Mouse (Mus musculus) induced T-regulatory cell, adult 2 months (primary cell): ENCODE results near the gene Krtap17-1.

Experiments used
- DNase-seq: peaks from one replicate; pipeline ENCODE4 v3.0.0-alpha.2; 2012; ENCODE audit warnings: low read depth

Krtap17-1 gene

DNA sequence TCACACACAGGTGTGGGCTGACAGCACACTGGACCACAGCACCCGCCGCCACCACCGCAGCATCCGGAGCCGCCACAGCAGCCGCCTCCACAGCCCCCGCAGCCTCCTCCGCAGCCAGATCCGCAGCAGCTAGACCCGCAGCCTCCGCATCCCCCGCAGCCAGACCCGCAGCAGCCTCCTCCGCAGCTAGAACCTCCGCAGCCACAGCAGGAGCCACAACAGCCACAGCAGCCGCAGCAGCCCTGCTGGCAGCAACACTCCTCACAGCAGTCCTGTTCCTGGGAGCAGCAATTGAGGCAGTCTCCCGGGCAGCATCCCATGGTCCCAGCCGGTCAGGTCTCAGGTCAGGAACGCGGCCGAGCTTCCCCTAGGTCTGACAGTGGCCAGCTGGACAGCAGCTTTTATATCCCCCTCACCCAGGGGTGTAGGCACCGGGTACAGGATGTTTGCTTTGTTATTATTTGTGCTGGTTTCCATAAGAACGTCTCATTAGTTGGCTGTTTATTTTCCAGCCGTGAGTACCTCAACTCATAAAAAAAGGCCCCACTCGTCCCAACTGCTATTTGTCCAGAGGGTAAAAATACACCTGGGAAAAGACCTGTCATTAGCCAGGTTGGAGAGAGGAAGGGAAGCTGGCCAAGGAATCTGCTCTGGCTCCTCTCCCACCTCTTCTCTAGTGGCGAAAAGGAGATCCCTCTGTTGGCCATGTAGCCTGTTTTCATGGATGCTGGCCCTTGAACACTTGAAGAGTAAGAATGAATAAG lies at the start of gene Krtap17-1:
Gene Krtap17-1 (minus strand): TSS at position 375 of the 764 bp plus-strand sequence.
- DNase-seq = no peak

GRCm38 (mm10) chr11:100041454-100041853 lies 47.7 kb upstream of the Krtap17-1 start, which contains the start of gene Krt34:
Gene Krt34, minus strand, starts transcription at chr11:100041554.
- no peak for DNase-seq

- no peak for DNase-seq
These were observed 36.0 kb upstream of the Krtap17-1 start, which contains the start of gene Krt33b for GRCm38 (mm10) chr11:100029768-100030167. Gene Krt33b, minus strand, starts transcription at chr11:100029868.

DNA sequence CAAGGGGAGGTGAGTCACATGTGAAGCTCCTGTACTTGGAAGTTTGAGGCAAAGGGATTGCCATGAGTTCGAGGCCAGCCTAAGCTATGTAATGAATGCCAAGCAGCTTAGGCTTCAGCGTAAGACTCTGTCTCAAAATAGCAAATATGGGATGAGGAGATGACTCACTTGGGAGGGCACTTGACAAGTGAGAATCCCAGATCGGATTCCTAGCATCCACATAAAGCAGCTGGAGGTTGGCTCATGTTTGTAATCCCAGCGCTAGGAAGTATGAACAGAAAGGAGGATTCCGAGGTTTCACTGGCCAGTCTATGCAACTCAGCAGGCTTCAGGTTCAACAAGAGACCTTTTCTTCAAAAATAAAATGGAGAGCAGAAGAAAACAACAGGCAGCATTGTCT lies 27.6 kb upstream of the Krtap17-1 start:
- no peak for DNase-seq

GRCm38 (mm10) chr11:100019466-100019865 lies 25.7 kb upstream of the Krtap17-1 start:
- DNase-seq = no peak

GRCm38 (mm10) chr11:100016112-100016511 lies 22.3 kb upstream of the Krtap17-1 start, which contains the start of gene Krt33a:
Gene Krt33a, minus strand, starts transcription at chr11:100016212.
- no peak for DNase-seq

GRCm38 (mm10) chr11:100013691-100014171 lies 19.9 kb upstream of the Krtap17-1 start:
- DNase-seq = no peak

GRCm38 (mm10) chr11:100010682-100011081 lies 16.9 kb upstream of the Krtap17-1 start:
- DNase-seq = no peak

GRCm38 (mm10) chr11:100008336-100008735 lies 14.5 kb upstream of the Krtap17-1 start:
- no peak for DNase-seq

DNA sequence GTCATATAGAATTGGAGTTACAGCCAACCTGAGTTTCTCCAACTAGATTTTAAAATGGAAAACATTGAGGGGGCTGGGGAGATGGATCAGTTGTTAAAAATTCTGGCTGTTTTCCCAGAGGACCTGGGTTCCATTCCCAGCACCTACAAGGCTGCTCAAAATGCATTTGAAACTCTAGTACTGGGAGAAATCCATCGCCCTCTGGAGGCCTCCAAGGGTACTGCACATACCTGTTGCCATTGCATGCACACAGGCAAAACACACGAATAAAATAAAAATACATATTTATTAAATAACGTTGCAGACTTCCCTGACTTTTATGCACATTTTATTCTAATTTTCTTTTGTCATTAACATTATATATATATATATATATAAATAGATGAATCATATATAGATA lies 12.8 kb upstream of the Krtap17-1 start:
- peak; percentile 31 for DNase-seq

DNA sequence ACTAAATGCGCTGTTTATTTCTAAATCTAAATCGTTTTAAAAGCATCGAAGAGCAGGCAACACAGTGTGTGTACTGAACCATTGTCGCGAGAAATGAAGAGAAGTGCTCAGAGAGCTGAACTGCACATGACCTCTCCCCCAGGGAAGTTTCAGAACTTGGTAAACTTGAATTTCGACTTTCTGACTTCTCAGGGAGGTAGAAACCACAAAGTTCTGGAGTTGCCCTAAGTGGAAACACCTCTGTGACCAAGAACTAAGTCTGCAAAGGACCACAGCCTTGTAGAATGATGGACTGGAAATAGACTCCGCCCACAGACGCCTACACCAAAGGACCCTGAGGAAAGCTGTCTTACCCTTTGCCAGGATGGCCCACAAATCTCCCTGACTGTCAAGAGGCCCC lies 12.1 kb upstream of the Krtap17-1 start:
- no peak for DNase-seq

DNA sequence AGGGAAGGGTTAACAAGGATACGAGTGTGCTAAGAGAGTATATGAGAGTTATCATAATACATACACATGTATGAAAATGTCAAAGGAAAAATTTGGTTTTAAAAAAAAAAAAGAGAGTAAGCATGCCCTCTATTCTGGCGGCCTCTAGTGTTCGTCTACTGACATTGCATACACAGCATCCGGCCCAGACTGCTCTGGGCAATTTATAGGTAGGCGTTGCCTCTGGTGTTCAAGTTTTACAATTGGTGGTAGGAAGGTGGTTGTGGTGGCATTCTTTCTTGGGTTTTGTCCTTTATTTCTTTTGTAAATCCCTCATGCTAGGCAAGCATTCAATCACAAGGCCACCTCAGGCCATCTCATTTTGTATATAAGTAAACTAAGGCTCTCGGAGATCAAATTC lies 11.1 kb upstream of the Krtap17-1 start:
- DNase-seq = peak; percentile 48

DNA sequence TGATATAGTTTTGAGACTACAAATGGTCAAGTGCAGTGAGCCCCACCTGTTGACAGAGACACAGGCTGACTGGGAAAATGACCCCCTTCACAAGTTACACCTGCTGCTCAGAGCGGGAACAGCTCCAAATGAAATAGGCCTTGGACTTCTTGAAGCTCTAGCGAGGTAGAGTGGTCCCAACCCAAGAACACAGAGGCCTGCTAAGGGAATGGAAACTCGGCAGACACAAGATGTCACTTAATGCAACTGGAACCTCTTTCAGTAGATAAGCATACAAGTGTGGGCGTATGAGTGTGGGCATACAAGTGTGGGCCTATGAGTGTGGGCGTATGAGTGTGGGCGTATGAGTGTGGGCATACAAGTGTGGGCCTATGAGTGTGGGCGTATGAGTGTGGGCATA lies 5.3 kb upstream of the Krtap17-1 start:
- no peak for DNase-seq

DNA sequence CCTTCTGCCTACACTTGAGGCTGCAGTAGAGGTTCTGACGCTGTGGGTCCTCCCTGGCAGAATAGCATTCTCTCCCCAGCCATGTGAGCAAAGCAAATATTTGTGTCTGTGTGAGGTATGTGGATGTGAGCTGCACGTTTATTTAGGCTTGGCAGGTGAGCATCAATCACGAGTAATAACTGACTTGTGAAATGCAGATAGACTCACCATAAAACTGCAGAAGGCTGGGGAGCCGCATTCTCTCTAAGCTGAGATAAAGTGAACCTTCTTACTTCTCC lies 529 bp upstream of the Krtap17-1 start:
- no peak for DNase-seq

DNA sequence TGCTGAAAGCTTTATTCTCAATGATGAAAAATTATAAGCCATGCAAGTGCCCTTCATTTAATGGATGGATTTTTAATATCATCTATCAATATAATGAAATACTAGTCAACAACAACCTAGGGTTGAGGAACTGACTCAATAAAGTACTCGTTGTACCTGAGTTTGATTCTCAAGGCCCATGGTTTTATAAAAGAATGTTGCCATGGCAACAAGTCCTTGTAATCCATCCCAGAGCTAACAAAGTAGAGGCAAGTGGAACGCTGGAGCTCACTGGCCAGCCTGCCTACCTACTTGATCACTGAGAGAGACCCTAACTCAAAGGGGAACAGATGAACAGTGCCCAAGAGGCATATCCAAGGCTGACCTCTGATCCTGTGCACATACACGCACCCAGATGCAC lies 3.2 kb downstream of the Krtap17-1 start:
- DNase-seq = no peak

DNA sequence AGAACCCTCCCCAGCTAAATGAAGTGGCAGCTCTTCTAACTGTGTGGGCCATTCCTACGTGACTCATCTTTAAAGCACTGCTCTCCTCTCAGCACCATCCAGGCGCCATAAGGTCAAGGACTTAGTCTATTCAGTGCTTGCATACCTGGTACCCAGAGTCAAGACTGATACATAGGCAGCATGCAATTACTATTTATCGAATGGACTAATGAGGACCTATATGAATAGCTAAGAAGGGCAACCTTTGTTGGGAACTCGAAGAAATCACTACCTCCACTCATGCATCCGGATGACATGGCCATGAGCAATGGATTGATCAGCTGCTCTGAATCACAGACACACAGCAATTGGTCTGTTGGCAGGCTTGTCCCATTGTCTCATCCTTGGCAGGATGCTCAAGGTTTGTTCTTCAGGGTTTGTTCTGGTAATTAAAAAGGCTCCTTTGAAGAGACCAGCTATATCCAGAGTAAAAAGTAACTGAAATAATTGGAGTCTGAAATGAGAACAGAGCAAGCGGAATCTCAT lies 3.9 kb downstream of the Krtap17-1 start:
- no peak for DNase-seq

- DNase-seq = no peak
These were observed 5.3 kb downstream of the Krtap17-1 start for GRCm38 (mm10) chr11:99988530-99988929.

DNA sequence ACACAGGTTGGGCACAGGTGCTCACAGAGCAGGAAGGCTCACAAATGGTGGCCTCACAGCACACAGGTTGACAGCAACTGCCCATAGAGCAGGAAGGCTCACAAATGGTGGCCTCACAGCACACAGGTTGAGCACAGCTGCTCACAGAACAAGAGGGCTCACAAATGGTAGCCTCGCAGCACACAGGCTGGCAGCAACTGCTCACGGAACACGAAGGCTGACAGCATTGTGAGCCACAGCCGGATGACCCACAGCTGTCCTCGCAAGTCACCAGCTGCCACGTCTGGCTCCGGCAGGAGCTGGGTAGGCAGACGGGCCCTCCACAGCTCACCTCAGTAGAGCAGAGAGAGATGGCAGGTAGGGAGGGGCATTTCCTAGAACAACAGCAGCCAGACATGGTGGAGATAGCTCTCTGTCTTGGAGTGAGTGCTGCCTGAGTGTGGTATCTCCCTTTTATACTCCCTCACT lies 7.6 kb downstream of the Krtap17-1 start, which contains the start of gene Krtap16-1:
Gene Krtap16-1 (minus strand): TSS at position 418 of the 468 bp plus-strand sequence.
- no peak for DNase-seq

DNA sequence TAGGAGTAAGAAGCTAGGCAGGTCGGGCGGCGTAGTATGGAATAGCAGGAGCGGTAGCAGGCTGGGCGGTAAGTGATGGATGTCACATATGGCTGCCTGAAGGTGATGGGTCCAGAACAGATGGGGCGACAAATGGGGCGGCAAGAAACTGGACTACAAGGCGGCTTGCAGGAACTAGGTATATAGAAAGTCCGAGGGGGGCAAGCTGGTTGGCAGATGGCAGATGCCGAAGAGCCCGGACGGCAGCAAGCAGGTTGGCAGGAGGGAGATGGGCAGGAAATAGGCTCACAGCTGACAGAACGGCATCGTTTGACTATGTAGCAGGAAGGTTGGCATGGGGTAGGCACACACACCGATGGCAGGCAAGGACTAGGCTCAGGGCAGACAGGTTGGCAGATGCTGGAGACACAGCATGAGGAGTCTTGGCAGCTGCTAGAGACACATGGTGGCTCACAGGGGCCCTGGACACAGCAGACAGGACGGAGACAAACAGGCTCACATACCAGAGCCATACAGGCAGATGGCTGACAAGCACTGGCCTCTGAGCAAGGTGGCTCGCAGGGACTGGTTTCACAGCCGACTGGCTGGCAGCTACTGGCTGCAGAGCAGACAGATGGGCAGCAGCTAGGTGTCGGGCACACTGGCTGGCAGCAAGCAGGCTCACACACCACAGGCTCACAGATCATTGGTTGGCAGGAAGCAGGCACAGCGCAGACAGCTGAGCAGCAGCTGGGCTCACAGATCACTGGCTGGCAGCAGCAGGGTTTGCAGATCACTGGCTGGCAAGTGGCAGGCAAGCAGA lies 8.3 kb downstream of the Krtap17-1 start:
- no peak for DNase-seq

- DNase-seq = no peak
These were observed 10.4 kb downstream of the Krtap17-1 start for GRCm38 (mm10) chr11:99983442-99983841.

DNA sequence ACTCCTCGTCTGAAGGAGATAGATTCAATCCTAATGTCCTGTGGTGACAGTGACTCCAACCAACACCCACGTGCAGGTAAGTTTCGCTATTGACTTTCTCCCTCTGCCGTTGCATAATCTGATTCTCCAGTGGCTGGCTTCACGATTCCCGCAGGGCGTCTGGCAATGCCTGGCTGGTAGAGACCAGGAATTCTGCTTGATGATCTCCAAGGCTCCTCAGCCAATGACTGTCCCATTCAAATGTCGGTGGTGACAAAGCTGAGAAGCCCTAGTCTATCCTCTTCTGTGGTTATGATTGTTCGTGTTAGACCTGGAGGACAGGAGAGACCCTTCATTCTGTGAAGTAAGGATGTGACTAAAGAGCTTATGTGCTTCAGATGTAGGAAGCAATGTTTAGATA lies 11.1 kb downstream of the Krtap17-1 start:
- DNase-seq = no peak

DNA sequence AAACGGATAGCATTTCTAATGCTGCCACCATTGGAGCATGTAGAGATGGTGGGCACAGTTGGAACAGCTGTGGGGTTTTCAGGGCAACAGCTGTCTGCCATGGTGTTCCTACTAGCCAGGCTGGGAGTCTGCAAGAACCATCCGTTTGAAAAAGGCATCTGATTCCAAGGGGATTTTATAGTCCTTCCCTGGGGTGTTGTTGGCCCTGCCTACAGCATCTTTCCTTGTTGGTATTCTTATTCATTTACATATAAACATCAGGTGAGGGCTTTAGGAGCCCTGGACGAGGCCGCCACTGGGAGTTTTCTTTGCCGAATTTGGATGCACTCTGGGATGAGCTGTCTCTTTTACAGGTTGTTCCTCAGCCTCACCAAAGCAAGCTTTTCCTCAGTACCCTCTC lies 14.8 kb downstream of the Krtap17-1 start, which contains the start of gene Krtap29-1:
Gene Krtap29-1 (minus strand): TSS at position 101 of the 400 bp plus-strand sequence.
- no peak for DNase-seq

- DNase-seq = no peak
These were observed 27.8 kb downstream of the Krtap17-1 start for GRCm38 (mm10) chr11:99965961-99966360.
